Mouse (Mus musculus): ENCODE data around the gene Zfp429.
A peak's percentile ranks its signal among the peaks of the same experiment; 100 is the strongest.
"Not testable (repeated sequence)": the region's sequence is repeated elsewhere in the genome, so short reads cannot be mapped to it uniquely, and the experiment has no call there.

Gene Zfp429

DNA sequence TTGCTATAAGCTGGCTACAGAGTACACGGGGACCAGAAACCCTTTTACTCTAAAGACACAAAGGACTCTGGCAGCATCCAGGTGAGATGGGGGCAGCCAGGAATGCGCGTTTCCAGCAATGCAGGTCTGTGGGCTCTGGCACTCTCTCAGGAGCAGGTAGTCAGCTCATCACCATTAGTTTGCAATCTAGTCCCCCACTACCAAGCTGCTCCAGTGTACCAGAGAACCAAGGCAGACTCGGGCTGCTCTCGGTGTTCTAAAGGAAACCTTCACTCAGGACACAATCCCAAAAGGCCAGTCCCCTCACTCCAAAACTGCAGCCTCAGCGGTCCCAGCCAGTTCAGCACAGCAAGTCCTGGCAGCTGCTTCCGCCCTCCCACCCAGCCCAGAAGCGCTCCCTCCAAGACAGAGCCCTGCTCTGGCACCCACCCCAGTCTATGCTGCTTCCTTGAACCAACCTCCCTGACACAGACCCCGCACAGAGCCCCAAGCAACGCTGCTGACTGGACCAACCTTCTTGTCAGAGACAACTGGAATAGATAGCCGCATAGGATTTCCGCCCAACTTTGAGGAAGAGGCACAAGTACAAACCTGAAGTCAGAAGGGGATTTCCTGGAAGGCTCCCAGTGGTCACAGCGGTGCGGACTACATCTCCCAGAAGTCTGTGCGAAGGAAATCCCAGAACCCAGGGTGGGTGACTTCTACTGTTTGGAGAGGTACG is at the start of gene Zfp429:
Gene Zfp429, minus strand, starts transcription at position 637 of the 721 bp plus-strand sequence.
- peak; percentile 21 to 66 for DNase-seq (ENCODE audit: low spot score in 2 of 2)

DNA sequence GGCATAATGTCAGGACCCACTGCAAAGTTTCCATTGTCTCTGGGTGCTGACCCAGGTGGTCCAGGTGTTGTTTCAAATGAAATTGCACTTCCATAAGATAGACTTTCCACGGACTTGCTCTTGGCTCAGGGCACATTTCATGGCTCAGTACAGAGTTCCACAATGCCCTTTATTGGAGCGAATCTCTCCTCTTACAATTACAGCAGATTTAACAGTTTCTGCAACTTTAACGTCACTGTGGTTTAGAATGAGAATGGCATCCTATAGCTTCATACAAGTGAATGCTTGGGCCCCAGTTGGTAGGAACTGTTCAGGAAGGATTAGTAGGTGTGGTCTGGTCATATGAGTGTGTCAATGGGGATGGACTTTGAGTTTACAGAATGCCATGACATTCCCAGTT is 37.5 kb upstream of the Zfp429 start:
- not testable (repeated sequence) for DNase-seq (ENCODE audit: low spot score in 2 of 2)

DNA sequence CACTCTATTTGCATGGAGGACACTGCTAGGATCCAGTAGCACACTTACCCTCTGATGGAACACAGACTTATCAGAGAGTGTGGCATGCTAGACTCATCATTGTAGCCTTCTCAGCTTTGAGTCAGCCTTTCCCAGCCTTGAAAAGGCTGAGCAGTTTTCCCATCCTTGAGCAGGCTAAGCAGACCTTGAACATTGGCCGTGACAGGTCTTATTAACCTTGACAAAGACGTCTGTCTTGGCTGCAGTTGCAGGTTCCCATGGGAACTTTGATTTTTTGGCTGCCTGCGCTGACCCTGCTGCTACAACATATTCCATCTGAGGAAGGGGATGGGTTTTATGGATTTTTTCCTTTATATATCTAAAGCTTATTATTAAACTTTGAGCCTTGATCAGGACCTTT is 28.5 kb upstream of the Zfp429 start:
- DNase-seq (ENCODE audit: low spot score in 2 of 2) = no peak

DNA sequence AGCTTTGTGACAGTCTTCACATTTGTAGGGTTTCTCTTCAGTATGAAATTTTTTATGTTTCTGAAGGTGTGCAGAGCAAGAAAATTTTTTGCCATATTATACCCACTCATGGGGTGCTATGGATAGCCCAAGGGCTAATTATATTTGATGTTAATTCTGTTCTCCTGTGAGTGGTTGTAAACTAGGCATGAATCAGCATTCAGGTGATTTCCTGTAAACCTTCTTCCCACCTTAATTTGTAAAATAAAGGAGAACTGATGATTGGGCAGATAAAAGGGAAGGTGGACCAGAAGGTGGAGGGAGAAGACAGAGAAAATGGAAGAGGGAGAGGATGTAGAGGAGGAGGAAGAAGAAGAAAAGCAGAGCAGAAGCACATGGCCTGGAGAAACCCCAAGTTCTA is 26.1 kb upstream of the Zfp429 start:
- not testable (repeated sequence) for DNase-seq (ENCODE audit: low spot score in 2 of 2)

DNA sequence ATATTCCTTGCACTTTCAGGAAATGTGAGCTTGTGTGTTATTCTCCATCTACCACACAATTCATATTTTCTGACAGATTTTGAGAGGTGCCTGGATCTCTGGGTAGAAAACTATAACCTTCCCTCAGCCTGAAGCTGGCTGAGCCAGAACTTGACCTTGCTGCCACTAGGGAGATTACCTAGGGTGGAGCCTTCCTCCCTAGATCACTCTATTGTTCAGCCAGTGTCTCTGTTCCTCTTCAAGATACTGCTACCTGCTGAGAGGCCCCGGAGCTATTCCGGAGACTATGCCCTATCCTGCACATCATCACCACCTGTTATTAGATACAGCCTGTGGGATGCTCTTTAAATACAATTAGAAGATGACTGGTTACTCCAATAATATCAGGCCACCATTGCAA is 22.9 kb upstream of the Zfp429 start:
- not testable (repeated sequence) for DNase-seq (ENCODE audit: low spot score in 2 of 2)

DNA sequence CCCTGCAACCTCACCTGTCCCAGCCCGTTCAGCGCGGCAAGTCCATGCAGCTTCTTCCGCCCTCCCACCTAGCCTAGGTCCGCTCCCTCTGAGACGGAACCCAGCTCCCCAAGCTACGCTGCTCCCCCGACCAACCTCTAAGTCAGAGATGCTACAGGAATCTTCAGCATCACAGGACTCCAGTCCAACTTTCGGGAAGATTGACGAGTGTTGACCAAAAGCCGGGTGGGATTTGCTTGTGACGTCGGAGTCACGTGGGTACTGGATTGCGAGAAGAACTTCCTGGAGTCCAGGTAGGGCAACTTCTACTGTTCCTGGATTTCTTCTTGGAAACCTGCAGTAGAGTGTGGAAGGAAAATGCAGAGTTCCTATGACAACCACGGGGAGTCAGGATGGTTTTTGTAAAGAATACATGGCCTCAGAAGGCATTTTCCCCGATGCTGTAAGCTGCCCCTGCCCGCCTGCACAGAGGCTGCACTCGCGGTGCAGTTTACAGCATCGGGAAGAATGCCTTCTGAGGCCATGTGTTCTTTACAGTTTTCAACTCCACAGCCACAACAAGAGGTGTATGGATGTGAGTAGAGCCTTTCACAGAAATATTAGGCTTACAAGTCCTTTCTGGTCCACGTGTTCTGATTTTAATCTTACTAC is 21.7 kb upstream of the Zfp429 start, which contains the start of gene Zfp459:
Gene Zfp459, minus strand, starts transcription at position 212 of the 651 bp plus-strand sequence.
- peak in 1 of 2 experiments; percentile 22 for DNase-seq (ENCODE audit: low spot score in 2 of 2)

DNA sequence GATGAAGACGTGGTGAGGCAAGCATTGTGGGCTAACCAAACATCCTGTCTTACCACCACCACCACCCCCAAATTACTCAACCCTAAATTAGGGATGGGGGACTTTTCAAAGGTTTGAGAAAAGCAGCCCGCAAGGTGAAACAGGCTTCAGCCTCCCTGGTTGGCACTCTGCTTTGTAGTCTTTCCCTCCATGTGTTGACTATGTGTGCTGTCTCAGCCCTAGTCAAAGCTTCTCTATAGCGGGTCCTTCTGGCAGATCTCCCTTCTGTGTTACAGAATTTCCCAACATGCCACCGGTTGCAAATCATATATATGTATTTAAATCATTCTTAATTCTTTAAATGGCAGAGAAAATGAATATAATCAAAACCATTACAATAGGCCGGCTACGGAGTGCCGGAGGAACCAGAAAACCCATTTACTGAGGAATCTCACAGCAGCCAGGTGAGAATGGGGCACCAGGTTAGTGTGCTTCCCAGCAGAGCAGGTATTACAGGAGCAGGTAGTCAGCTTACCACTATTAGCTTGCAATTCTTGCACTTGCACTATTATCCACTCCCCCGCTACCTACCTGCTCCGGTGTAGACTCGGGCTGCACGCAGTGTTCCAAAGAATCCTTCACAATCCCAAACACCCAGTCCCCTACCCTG is 21.1 kb upstream of the Zfp429 start:
- no peak for DNase-seq (ENCODE audit: low spot score in 2 of 2)

DNA sequence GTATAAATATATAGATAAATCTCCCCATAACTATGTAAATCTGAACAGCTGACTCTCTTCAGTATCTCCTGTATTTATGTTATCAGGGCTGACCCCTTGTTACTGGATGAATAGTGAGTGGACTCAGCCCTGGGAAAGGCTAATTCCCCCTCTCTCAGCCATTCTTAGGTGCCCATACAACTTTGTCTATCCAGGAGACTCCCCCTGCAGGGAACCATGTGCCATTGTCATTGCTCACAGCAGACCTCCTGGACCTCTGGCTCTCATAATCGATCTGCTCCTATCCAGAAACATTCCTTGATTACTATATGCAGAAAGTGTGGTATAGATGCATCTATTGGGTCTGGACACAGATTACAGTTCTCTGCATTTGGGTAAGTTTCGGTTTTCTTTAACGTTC is 17.2 kb upstream of the Zfp429 start:
- no peak for DNase-seq (ENCODE audit: low spot score in 2 of 2)

DNA sequence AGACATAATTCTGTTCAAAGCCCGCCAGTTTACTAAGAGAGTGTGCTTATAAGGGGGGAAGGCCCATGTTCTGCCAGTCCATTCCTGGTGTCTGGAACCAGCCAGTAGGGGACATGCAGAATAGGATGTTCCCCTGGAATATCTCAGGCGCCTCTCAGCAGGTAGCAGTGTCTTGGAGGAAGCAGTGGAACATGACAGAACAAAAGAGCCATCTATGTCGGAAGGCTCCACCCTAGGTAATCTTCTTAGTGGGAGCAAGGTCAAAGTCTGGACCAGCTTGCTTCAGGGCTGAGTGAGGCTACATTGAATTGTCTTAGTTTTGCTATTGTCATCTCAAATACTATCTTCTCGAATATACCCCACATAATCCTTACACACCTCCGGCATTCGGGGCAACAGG is 16.1 kb upstream of the Zfp429 start:
- no peak for DNase-seq (ENCODE audit: low spot score in 2 of 2)

DNA sequence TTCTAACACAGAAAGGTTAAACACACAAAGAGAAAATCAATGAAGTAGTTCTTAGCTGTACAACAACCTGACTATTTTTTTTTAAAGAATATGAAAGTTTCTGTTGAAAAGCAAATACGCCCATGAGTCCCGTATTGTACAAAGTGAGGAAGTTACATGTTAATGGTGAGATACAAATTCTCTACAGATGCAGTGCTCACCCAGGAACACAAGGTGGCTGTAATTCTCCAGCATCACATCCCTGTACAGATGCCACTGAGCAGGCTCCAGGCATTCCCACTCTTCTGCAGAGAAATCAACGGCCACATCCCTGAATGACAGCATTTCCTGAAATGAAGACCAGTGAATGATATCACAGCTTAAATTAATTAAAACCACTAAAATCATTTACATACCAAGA is 14.0 kb upstream of the Zfp429 start:
- not testable (repeated sequence) for DNase-seq (ENCODE audit: low spot score in 2 of 2)

DNA sequence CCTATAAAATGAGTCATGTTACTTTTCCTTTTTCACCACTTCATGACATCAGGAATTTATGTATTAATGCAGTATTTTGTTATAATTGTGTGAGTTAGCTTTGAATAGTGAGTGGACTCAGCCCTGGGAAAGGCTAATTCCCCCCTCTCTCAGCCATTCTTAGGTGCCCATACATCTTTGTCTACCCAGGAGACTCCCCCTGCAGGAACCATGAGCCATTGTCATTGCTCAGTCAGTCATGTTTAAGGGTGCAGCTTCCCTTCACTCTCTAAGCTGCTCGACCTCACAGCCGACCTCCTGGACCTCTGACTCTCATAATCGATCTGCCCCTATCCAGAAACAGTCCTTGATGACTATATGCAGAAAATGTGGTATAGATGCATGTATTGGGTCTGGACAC is 23.4 kb downstream of the Zfp429 start:
- DNase-seq (ENCODE audit: low spot score in 2 of 2) = not testable (repeated sequence)

DNA sequence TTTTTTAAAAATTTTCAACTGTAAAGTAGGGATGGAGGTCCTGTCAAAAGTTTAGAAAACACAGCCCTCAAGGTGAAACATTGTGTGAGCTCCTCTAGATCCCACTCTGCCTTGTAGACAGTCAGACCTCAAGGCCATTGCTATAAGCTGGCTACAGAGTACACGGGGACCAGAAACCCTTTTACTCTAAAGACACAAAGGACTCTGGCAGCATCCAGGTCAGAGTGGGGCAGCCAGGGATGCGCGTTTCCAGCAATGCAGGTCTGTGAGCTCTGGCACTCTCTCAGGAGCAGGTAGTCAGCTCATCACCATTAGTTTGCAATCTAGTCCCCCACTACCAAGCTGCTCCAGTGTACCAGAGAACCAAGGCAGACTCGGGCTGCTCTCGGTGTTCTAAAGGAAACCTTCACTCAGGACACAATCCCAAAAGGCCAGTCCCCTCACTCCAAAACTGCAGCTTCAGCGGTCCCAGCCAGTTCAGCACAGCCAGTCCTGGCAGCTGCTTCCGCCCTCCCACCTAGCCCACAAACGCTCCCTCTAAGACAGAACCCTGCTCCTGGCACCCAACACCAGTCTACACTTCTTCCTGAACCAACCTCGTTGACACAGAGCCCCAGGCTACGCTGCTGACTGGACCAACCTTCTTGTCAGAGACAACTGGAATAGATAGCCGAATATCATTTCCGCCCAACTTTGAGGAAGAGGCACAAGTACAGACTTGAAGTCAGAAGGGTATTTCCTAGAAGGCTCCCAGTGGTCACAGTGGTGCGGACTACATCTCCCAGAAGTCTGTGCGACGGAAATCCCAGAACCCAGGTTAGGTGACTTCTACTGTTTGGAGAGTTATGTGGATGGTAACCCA is 24.3 kb downstream of the Zfp429 start, which contains the start of the genes Gm28041 and Zfp456:
Gene Gm28041, minus strand, starts transcription at position 684 of the 862 bp plus-strand sequence.
Gene Zfp456, minus strand, starts transcription at position 761 of the 862 bp plus-strand sequence.
- DNase-seq (ENCODE audit: low spot score in 2 of 2) = peak; percentile 18 to 41

DNA sequence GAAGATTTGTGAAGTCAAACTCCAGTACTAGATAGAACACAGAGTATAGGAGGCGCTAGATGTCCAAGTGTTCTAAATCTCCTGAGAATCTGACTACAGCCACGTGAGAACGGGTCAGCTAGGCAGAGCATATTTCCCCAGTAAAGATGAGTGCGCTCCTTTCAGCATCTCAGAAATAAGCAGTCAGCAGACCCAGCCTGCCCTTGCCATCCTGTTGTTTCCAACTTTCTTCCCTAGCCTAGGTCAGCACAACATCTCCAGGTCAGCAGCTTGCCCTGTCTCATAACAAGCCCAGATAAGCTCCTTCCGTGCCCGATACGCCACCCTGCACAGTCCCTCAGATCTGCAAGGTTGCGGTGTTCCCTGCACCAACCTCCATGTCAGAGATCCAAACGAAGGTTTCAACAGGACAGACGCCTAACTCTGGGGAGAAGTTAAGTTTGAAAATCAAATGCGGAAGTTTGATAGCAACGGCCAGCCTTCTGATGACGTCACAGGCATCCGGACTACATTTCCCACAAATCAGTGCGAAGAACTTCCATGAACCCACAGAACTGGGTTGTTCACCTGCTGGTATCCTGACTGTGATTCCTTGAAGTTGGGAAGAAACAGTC is 39.4 kb downstream of the Zfp429 start, which contains the start of the genes Gm28044 and Zfp953:
Gene Gm28044, minus strand, starts transcription at position 406 of the 614 bp plus-strand sequence.
Gene Zfp953, minus strand, starts transcription at position 475 of the 614 bp plus-strand sequence.
- peak; percentile 64 to 86 for DNase-seq (ENCODE audit: low spot score in 2 of 2)

DNA sequence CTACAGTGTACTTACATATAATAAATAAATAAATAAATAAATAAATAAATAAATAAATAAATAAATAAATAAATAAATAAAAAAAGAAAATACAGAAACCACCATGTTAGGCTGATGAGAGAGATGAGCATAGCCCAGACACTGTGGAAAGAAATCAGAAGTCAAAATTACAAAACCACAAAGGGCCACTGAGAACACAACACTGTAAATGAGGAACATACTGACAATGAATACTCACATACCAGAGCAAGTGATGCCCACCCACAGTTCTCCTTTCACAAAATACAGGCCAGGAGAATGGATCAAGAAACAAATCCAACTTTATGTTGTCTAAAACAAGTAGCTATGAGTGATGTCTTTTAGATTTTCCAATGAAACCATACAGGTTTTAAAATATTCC is 47.8 kb downstream of the Zfp429 start:
- no peak for DNase-seq (ENCODE audit: low spot score in 2 of 2)

DNA sequence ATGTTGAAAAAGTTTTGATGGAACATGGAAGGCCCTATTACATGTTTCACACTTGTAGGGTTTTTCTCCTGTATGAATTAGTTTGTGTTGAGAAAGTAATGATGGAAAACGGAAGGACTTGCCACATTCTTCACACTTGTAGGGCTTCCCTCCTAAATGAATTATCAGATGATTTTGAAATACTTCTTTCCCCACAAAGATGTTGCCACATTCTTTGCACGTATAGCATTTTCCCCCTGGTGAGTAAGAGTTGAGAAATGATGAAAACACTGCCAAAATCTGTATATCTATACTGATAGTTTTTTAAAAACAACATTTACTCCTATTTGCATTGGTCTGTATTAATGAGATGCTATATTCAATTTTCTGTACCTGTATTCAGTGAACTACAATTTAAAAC is 56.2 kb downstream of the Zfp429 start:
- DNase-seq (ENCODE audit: low spot score in 2 of 2) = no peak
